21 mouse cellular contexts compared by ENCODE assay signal in genomic region chr3:66024220-66024792, GRCm38 (mm10).
DNase-seq lines count a peak whose midpoint lies in the region; ATAC-seq and TF ChIP-seq lines count a peak whose summit lies in the region.
"Had no signal": no experiment of that assay in that cellular context is flagged by ENCODE, and none has a peak within 500 bp of the region (broad histone marks: within the 10 kb centered on the region; RNA-seq: fewer than 3 reads in every experiment).

No protein-coding gene starts in this region.

- H3ac ChIP-seq in myocyte (ENCODE audit: control insufficient read depth, insufficient read length), result no peak overlapping the region

- TF ChIP-seq POLR2A in myocyte (IDR thresholded peaks at IDR 0.05; ENCODE audit: insufficient read length, low read depth), result no peak

- H3K4me2 ChIP-seq in kidney, embryonic 14.5 days (replicated peaks; ENCODE audit: low read depth, low read length), result no peak overlapping the region
- peak overlapping the region; percentile 8 for H3K4me2 ChIP-seq in myocyte (ENCODE audit: low read depth)
- H3K4me2 ChIP-seq in hindbrain, embryonic 14.5 days (replicated peaks), result no peak overlapping the region
- H3K4me2 ChIP-seq: liver, embryonic 13.5 days; lung, embryonic 14.5 days had no signal

- 36% methylated on average over 5 of the region's 5 CpGs for WGBS in kidney, embryonic 14.5 days
- WGBS in hindbrain, embryonic 14.5 days, result 77% methylated on average over 5 of the region's 5 CpGs

- H3K36me3 ChIP-seq in kidney, embryonic 14.5 days (ENCODE audit: control insufficient read depth, insufficient read depth, low read length), result no peaks in the 10 kb centered on the region
- H3K36me3 ChIP-seq in myocyte (ENCODE audit: control insufficient read depth, insufficient read depth), result no peaks in the 10 kb centered on the region
- H3K36me3 ChIP-seq in hindbrain, embryonic 14.5 days (replicated peaks; ENCODE audit: control insufficient read depth, insufficient read depth), result no peaks in the 10 kb centered on the region
- H3K36me3 ChIP-seq: heart, embryonic 10.5 days; hindbrain, embryonic 10.5 days; liver, embryonic 13.5 days had no signal

- H3K79me2 ChIP-seq in myocyte (ENCODE audit: control insufficient read depth, insufficient read depth), result no peaks in the 10 kb centered on the region

- H3K4me3 ChIP-seq in kidney, embryonic 14.5 days (ENCODE audit: low read length), result no peak overlapping the region
- no peak overlapping the region for H3K4me3 ChIP-seq in myocyte
- H3K4me3 ChIP-seq in hindbrain, embryonic 14.5 days (replicated peaks; ENCODE audit: low read length), result no peak overlapping the region
- H3K4me3 ChIP-seq: heart, embryonic 10.5 days; hindbrain, embryonic 10.5 days; liver, embryonic 13.5 days had no signal

- H3K4me1 ChIP-seq in kidney, embryonic 14.5 days (ENCODE audit: control insufficient read depth, insufficient read depth, low read length), result no peaks in the 10 kb centered on the region
- no peaks in the 10 kb centered on the region for H3K4me1 ChIP-seq in hindbrain, embryonic 14.5 days (replicated peaks; ENCODE audit: control insufficient read depth, insufficient read depth, low read length)
- H3K4me1 ChIP-seq: heart, embryonic 10.5 days; hindbrain, embryonic 10.5 days; liver, embryonic 13.5 days had no signal

- no peak for DNase-seq in kidney, adult 8-10 months
- DNase-seq in NIH3T3 (ENCODE audit: low read depth), result peak; percentile 63
- peak; percentile 69 for DNase-seq in fibroblast of lung, adult 2 months (ENCODE audit: low read depth)
- no peak for DNase-seq in hindbrain, embryonic 14.5 days (ENCODE audit: low spot score)
- no peak for DNase-seq in yolk sac, embryonic 10.5 days (ENCODE audit: low spot score)
- DNase-seq: adrenal gland, postnatal 14 days; cerebellum, adult 11 months; cerebellum, postnatal 10 days; kidney, adult 9 months; left cerebral cortex, postnatal 4 days; liver, embryonic 13.5 days; lung, embryonic 14.5 days; lung, postnatal 36 days; thymus, postnatal 14 days had no signal

- peak; percentile 46; the same call in 1 of the 2 replicates for ATAC-seq in kidney, embryonic 14.5 days (ENCODE audit: low FRiP score, low TSS enrichment)
- no peak for ATAC-seq in hindbrain, embryonic 14.5 days (ENCODE audit: low FRiP score)
- ATAC-seq: forebrain, embryonic 16.5 days; Patski had no signal

- H3K9me3 ChIP-seq in kidney, embryonic 14.5 days (ENCODE audit: control insufficient read depth, low read length), result no peaks in the 10 kb centered on the region
- H3K9me3 ChIP-seq in hindbrain, embryonic 14.5 days (ENCODE audit: control insufficient read depth, low read length), result no peaks in the 10 kb centered on the region
- H3K9me3 ChIP-seq: heart, embryonic 10.5 days; hindbrain, embryonic 10.5 days; liver, embryonic 13.5 days had no signal

- no peak overlapping the region for H3K9ac ChIP-seq in kidney, embryonic 14.5 days (ENCODE audit: low read depth, low read length)
- H3K9ac ChIP-seq in hindbrain, embryonic 14.5 days, result no peak overlapping the region
- H3K9ac ChIP-seq: liver, embryonic 13.5 days; lung, embryonic 14.5 days had no signal

- no peak overlapping the region for H3K27ac ChIP-seq in kidney, embryonic 14.5 days (ENCODE audit: low read depth, low read length)
- no peak overlapping the region for H3K27ac ChIP-seq in hindbrain, embryonic 14.5 days
- H3K27ac ChIP-seq: heart, embryonic 10.5 days; hindbrain, embryonic 10.5 days; liver, embryonic 13.5 days; stomach, postnatal 0 days had no signal

- no peaks in the 10 kb centered on the region for H3K27me3 ChIP-seq in kidney, embryonic 14.5 days (ENCODE audit: control insufficient read depth, insufficient read depth, low read length)
- no peaks in the 10 kb centered on the region for H3K27me3 ChIP-seq in myocyte (ENCODE audit: control insufficient read depth, insufficient read depth, insufficient read length)
- no peaks in the 10 kb centered on the region for H3K27me3 ChIP-seq in hindbrain, embryonic 14.5 days (ENCODE audit: control insufficient read depth, insufficient read depth, low read length)
- H3K27me3 ChIP-seq: liver, embryonic 13.5 days; Patski had no signal

TF ChIP-seq in myocyte, 11 proteins besides CTCF, POLR2A, EP300 and RAD21:
- no peak for TF ChIP-seq CEBPB (IDR thresholded peaks at IDR 0.05; ENCODE audit: insufficient read depth, poor library complexity, severe bottlenecking)
- TF ChIP-seq MYOG (IDR thresholded peaks at IDR 0.05; ENCODE audit: control insufficient read depth in 1 of 3, insufficient read depth in 1 of 3, insufficient read length in 2 of 3, low read depth in 2 of 3), result no peak
- no peak for TF ChIP-seq MYOD1 (IDR thresholded peaks at IDR 0.05; ENCODE audit: control insufficient read depth in 1 of 3, insufficient read length in 2 of 3, low read depth in 2 of 3)
- TF ChIP-seq TCF12 (IDR thresholded peaks at IDR 0.05; ENCODE audit: insufficient read depth, poor library complexity, severe bottlenecking), result no peak
- no peak for TF ChIP-seq E2F4 (IDR thresholded peaks at IDR 0.05; ENCODE audit: insufficient read depth)
- TF ChIP-seq TCF3 (IDR thresholded peaks at IDR 0.05; ENCODE audit: insufficient read length, low read depth), result no peak

Comparison
In these comparisons a context has a peak if more than half of its experiments do, and no peak if none do; other contexts are left out.
1. DNase-seq: peak in NIH3T3 (single experiment) and fibroblast of lung, adult 2 months (single experiment); none in kidney, adult 8-10 months (0 of 2), hindbrain, embryonic 14.5 days (single experiment) and yolk sac, embryonic 10.5 days (single experiment).